Mouse (Mus musculus) cerebellum, adult 9-11 months (tissue): Measurements from ENCODE around the gene Fam102b.
A peak's percentile ranks its signal among the peaks of the same experiment; 100 is the strongest.

Experiments
- DNase-seq: peaks from one replicate; pipeline ENCODE4 v3.0.0; 2022

The Fam102b gene

DNA sequence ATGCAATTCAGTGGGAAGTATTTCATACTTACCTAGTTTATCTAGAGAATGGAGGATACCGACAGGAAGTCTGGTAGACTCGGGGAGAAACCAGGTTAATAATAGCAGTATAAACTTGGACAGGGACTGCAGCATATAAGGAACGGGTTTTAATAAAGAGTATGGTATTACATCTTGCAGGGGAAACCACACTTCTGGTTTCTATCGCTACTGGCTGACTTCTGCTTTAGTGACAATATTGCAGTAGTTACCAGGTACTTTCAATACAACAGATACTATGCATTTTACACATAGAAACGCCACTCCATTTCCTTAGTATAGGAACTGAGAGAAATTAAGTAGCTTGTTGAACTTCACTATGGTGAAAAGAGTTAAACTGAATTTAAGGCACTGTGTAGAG, 19.2 kb downstream of the Fam102b start:
- no peak for DNase-seq

DNA sequence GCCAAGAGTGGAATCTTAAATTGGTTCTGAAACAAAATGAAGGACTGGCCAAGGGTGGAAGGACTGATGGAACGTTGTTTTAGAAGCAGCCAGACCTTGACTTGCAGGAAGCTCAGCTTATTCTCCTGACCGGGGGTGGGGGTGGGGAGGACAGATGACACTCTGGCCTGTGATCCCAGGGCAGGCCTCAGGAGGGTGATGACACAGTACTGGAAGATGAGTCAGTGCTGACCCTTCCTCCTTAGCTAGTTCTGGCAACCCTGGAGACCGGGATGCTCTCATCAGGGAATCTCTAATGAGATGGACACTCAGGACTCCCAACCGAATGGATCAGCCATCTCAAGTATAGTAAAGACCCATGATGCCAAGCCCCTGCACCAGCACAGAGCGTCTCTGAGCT, 21.6 kb downstream of the Fam102b start:
- no peak for DNase-seq

DNA sequence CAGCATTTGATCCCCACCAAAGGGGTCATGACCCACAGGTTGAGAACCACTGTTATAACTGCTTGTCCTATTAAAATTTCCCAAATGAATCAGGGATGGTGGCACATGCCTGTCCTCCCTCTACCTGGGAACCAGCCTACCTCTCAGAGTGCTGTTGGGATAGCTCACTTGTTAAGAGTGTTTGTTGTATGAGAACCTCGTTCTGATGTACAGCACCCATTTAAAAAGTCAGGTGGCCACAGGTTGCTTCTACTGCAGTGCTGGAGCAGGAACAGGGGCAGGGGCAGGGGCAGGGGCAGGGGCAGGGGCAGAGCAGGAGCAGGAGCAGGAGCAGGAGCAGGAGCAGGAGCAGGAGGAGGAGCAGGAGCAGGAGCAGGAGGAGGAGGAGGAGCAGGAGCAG, 28.2 kb downstream of the Fam102b start:
- DNase-seq: no peak

DNA sequence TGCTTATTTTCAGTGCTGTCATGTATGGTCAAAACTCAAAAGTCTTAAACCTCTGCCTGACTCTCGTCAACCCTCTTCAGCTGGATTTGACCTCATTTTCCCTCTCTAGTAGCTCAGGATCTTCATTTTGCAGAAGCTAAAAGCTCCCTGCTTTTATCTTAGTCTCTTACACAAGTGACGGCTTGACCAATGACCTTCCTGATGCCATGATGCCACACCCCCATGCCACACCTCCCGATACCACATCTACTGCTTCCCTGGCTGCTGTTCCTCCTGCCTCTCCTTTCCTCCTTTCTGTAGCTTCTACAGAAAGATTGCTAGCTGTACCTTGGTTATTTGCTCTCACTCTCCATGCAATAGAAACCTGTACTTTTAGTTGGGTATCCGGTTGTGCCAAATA, 29.6 kb downstream of the Fam102b start:
- no peak for DNase-seq

DNA sequence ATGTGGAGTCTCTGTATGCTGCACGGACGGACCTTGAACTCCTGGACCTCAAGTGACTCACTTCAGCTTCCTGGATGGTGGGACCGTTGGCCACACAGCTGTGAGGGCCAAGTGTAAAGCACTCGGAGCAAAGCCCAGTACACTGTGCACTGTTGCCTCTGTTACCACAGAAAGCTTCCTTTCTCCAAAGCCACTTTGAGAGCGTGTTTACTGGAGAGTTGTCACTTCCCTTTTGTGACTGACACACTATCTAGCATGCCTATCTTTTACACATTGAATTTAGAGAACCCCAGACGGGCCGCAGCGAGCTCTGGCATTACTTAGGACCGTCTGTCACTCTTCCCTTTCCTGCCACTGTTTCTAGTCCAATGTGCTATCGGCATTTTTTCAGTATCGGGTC, 30.1 kb downstream of the Fam102b start:
- DNase-seq: no peak

DNA sequence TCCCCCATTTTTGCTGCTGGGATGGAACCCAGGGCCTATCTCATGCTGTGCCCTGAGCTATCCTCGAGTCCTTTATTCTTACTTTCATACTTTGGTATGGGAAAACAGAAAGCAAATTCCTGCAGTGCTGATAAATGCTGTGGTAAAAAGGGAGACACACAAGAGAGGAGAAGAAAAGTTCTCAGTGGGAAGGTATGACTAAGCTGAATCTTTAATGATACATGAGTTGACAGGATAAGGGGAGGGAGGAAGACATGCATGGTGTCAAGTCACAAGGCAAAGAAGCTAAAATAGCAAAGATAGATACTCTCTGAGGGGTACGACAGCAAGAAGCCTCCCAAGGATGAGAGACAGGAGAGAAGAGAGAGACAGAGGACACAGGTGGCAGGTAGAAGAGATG, 32.0 kb downstream of the Fam102b start:
- DNase-seq: no peak

DNA sequence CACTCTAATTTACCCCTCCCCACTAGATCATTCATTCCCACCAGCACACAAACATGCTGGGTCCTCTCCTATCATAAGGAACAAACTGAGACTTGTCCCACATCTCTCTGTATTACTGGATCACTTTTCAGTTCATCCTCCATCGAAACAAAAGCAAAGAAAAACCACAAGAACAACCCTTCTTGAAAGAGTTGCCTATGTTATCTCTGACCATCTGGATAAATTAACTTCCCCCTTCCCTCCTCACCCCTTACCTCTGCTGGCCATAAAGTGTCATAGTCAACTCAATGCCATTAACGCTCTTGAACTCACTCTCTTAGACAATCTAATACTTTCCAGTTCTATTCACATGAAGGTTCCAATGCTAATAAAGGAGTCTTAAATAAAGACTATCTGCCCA, 32.9 kb downstream of the Fam102b start:
- DNase-seq: no peak

DNA sequence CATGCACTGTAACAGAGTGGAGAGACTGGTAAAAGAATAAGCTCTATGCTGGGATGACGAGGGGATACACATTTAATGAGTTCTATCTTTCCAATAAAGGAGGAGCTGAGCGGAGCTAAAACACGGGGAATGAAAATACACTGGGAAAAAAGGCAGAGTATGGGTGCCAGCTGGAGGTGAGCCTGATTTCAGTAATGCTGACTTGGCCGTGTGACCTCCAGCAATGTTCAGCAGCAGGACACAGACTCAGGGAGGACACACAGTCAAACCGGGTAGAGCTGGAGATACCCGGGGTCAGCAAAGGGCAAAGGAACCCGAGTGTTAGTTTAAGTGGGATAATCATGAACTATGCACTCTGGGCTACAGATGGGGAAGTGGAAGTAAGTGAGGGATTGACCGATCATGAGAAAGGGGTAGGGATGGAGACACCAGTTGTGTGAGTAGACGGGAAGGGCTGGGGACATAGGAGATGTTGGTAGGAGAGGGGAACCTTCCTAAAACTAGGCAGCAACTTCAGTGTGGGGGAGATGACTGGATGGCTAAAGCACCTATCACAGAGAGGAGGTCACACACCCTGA, 37.3 kb downstream of the Fam102b start:
- DNase-seq: no peak

DNA sequence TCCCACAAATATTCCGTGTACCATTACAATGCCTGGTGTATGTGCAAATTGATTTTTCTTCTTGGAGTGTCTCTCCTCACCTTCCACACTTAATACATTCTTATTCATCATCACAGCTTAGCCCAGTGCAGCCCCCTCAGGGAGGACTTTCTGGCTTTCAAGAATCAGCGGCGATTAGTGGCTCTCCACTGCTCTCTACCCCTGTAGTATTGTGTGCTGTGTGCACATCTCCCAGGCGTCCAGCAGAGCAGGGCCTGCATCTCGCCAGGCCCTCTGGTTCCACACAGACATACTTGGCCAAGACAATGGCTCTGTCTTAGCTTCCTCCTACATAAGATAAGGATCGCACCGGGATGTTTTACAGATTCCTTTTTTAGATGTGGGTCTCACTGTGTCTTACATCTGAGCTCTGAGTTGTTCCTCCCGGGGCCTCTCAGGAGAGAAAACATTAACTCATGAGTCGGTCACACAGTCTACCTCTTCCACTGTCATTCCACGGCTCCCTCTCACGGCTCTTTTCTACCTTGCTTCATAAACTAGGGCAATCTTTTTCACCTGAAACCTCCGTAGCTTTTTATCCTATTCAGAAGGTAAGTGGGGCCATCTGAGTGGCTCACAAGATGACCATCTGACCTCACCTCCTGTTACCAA, 40.3 kb downstream of the Fam102b start:
- DNase-seq: no peak

DNA sequence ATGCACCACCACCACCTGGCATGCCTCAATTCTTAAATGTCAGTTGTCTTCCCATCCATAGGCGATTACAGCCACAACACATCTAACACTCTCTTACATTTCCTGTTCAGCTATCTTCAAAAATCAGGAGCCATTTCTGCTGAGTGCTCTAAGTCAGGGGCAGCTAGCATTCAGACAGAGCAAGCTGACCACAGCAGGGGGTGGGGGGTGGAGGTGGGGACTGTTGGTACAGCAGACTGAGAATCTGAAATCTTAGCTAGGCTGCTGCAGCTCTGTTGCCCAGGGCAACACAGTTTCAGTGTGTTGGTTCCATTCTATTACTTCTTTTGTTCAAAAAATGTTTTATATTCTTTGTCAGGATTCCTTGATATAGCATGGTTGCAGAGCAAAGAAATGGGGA, 40.9 kb downstream of the Fam102b start:
- no peak for DNase-seq

DNA sequence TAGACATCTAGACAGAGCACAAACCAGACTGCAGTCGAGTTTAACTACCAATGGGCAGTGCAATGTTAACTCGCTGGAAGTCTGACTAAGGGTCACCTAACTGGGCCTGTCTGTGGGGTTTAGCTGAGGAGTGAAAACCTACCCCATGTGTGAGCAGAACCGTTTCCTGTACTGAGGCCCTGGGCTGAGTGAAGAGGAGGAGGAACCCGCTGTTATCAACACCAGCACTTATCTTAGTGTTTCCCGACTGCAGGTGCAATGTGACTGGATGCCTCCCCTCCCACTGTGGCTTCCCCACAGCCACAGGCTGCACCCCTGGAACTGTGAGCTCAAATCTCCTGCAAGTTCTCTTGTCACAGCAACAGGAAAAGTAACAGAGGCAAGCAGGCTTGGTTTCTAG, 43.4 kb downstream of the Fam102b start:
- DNase-seq: no peak

DNA sequence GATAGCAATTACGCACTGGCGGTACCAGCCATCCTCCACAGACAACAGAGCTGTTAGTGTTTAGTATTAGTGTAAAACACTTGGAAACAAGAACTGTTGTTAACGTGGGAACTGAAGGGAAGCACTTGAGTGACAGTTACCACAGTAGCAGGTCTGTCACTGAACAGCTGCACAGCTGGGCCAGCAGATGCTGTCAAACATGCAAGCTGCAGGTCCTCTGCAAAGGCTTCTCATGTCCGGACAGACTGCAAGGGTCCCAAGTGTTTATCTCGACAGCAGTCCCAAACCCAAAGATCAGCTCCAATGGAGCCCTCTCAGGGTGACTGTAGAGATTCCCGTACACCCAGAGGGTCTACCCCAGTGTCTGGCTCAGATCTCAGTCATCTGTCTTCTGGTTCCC, 45.5 kb downstream of the Fam102b start:
- no peak for DNase-seq

DNA sequence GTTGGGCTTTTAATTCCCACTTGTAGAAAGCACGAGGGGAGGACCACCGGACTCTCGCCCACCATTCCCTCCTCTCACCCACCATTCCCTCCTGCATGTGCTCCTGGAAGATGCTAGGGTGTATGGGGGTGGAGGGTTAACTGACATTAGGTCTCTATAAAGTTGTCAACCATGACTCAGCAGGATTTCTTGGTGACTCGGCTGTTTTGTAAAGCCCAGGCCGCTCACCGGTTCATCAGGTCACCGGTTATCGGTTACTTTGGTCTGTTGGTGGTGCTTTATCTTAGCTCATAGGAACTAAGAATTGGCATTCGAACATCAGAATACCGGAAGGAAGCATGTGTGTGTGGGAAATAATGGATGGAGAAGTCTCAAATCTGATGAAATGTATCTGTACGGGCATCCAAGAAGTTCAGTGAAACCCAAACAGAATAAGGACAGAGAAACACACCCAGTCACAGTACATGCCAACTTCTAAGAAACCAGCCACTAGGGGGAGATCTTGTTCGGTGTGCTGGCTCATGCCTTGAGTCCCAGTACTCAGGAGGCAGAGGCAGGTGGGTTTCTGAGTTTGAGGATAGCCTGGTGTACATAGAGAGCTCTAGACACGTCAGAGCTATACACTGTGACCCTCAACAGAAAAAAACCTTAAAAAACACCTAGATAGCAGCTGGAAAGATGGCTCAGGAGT, 49.9 kb downstream of the Fam102b start:
- no peak for DNase-seq

DNA sequence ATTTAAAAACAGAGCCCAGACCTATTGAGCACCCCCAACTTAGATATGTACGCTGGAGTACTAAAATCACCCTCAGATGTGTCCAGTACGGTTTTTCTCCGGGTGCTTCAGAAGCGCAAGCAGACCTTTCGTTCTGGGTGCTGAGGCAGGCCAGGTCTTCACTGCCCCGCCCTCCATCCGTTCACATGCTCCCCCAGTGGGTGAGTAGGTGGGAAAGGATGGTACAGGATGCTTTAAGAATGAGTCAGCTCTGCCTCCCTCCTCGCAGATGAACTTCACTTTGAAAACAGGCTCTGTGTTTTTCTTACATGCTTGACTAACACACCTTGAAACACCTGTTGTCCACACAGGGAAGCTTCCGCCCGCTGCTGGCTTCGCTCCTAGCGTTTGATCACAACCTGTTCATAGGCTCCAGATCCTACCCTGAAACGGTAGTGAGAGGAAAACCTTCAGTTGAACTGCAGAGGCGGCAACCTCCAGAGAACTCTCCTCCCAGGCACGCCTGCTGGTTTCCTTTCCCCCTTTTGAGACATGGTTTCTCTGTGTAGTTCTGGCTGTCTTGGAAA, 52.4 kb downstream of the Fam102b start:
- peak; percentile 40 for DNase-seq

DNA sequence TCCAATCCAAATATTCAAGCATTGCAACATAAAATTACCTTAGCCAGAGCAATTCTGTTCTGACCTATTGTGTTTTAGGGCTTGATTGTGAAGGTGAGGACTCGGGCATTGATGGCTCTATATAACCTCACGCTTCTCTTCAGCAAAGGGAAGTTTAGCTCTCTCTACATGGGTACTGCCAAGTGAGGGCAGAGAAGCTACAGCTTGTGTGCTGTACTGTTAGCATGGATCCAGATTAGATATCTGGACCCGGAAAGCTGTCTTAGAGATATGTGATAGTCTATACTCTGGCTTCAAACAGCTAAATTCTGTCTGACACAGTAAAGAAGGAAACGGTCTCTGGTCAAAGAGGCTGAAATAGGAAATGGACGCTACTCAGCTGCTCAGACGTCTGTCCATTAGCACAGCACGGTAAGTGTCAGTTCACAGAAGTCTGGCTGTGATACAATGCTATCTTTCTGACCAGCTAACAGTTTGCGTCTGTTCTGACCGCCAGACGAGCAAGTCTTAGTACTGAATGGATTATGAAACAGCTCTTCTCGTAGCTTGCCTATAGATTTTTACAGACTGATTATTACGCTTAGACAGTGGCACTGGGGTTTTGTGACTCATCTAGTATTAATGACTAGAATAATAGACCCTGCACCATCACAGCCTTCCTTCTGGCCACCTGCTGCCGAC, 53.3 kb downstream of the Fam102b start:
- DNase-seq: no peak

DNA sequence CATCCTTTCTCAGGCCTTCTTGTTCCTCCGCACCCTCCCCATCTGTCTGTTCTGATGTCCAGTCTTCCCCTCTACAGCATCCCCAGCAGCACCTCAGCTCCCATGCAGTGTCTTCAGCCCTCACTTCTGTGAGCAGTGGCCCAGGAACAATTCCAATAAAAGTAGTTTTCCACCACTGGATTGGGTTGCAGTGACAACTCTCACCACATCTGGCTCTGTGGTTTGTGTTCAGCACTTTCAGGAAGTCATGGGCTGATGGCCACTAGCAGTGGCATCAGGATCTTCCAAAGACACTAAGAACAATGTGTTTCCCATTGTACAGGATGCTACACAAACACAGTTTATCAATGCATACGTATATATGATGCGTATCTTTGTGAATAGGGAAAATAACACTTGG, 61.4 kb downstream of the Fam102b start:
- no peak for DNase-seq

DNA sequence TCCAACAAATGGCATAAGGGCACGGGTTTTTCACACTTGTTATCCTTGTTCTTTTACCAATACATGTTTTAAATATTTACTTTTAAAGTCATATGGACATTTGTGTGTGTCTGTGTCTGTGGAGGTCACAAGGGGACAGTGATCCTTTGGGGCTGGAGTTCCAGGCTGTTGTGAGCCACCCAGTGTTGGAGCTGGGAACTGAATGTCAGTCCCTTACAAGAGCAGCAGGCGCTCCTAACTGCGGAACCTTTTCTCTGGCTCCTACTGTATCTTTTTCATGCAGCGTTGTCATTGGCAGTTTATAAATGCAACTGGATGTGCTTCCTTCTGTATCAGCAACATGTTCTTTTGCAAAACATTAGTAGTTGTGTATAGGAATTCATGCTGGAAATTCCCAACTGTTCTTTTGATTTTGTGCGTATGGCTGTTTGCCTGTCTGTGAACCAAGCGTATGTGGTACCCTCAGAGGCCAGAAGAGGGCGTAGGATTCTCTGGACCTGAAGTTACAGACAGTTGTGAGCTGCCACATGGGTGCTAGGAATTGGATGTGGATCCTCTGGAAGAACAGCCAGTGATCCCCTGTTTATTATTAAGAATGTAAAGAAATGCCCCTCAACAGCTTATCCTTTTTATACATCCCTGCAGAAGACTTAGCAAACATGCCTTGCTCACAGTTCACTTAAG, 62.9 kb downstream of the Fam102b start:
- DNase-seq: no peak

DNA sequence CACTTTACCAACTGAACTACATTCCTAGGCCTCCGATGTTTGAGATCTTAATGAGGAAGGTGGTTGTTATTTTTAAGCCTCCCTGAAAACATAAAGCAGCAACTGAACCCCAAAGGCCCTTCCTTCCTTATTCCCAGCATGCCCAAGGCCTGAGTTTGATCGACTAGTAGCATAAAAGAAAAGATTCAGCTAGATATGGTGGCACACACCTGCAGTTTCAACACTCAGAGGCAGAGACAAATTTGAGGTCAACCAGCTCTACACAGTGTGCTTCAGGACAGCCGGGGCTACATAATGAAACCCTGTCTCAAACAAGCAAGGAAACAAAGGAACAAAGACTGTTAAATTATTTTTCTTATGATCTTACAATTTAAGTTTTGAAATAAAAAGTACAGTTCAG, 63.6 kb downstream of the Fam102b start:
- no peak for DNase-seq

DNA sequence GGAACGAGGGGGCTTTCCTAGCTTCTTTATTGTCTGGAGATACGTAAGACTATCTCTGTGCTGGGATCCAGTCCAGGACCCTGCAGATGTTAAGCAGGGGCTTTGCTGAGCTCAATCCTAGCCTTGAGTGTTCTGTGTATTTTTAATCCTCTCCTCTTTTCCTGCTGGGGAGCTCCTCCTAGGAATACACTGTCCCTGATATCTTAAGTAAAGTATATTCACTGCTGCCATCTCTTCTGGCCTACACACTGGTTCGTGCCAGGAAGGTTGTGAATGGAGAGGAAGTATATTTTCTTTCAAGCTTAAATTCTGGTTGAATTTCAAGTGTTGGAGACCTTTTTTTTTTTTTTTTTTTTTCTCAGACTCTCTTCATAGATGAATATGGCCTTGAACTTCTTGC, 64.1 kb downstream of the Fam102b start:
- DNase-seq: no peak

DNA sequence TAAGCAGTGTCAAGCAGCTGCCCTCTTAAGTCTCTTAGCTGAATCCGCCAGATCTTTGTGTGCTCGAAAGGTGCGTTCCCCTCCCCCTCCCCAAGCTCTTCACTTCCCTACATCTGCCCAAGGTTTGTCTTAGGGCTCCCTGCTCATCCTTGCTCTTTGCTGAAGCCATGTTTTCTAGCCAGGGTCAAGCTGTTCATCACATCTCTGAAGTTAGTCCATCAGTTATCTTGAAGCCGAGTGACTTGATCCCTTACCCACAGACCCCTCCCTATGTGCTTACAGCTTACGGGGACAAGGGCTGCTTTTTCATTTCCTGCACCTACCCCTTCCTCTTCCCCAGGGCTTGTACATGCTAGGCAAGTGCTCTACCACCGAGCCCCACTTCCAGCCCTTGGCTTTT, 65.8 kb downstream of the Fam102b start:
- DNase-seq: no peak

DNA sequence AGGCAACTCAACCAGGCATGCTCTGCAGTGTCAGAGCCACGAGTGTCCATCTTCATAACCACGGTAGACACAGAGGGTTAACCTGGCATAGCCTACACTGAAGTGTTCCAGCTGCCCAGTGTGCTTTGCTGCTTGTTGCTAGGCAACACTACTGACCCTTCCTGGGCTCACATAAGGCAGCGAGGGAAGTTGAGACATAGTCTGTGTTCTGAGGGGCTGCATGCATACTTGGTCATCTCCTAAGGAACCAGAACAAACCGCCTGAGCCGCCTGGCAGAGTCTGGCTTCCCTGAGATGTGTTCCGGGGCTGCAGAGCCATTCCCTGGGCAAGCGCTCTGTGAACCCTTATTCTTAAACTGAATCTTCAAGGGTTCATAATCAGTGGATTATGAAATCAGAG, 66.2 kb downstream of the Fam102b start:
- DNase-seq: peak; percentile 32

DNA sequence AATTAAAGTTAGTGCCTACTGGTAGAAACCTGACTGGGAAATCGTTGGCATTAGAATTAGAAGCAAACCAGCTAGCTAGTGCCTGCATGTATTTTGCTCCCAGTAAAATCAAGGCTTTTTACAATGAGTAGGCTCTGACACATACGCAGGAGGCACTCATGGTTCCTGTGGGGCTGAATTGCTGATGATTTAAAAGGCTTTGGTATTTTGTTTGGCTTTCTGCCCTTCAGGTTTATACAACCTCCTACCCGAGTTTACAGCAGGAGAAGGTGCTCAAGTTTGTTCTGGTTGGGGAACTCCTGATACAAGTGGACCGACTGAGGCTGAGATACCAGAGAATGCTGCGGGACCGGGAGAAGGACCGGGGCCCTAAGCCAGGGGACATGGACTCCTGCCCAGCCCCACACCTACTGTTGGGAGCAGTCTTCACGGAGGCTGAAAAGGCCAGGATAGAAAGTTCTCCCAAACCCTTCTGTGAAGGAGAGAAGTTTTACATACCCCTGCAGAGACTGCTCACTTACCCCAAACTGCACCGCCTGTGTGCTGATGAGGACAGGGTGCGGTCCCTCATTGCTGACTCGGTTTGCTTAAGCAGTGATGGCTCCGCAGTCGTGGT, 67.6 kb downstream of the Fam102b start:
- no peak for DNase-seq

DNA sequence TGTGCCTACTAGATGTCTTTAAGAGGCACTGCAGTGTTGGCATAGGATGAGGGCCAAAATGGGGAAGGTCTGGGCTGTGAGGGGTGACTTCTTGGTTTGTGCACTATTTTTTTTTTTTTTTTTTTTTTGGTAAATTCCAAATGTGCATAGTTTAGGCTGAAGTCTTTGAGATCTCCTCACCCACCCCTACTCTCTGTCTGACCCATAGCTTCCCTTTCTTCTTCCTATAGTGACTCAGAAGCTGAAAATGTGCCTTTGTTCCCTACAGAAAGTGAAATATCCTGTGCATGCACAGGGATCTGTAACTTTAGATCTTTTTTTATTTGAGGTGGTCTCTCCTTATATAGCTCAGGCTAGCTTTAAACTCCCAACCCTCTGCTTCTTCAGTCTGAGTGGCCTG, 69.4 kb downstream of the Fam102b start:
- no peak for DNase-seq
